Mouse (Mus musculus): Measurements from ENCODE around the gene Golt1a.

DNA sequence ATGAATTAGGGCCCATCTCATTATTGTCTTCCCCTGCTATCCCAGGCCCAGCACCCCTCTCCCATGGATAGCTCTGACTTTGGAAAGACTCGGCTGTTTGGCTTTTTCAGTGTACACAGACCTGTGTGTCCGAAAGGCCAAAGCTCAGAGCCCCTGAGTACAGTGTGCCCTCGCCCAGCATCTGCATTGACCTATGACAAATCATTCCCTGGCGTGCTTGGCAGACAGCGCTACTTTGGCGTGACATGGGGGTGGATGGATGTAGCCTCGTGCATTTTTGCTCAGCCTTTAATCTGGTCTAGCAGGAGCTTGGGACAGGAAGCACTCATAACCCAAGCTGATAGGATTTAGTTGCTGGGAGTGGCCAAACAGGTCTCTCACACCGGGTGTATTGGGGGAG, 62.5 kb downstream of the Golt1a start:
- TF ChIP-seq POLR2A (IDR thresholded peaks at IDR 0.05; ENCODE audit: low read depth, low read length): no peak
- no peak for TF ChIP-seq CTCF (IDR thresholded peaks at IDR 0.05; ENCODE audit: extremely low read depth, insufficient read depth, insufficient read length, insufficient replicate concordance)
